20 mouse cellular contexts compared by ENCODE assay signal in the genomic region with DNA sequence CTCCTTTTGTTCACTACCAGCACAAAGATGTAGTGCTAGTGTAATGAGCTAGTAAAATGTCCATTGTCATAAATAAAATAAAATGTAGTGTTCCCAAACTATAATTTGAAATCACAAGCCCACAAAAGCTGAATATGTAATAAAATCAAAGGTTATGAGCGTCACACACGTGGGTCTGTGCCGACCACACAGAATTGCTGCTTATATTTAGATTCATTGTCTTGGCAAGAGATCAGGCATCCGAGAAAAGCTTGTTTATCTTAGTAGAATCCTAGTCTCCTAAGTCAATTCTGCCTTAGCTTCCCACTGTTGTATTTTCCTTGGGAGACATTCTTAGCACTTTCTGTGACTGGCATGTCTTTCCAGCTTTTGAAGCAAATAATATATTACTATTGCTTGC.
"Had no signal": no experiment of that assay in that cellular context is flagged by ENCODE, and none has a peak within 500 bp of the region (broad histone marks: within the 10 kb centered on the region; RNA-seq: fewer than 3 reads in every experiment).

No protein-coding gene starts in this region.

- H3K4me1 ChIP-seq: kidney, embryonic 15.5 days; liver, embryonic 13.5 days; midbrain, embryonic 12.5 days; midbrain, embryonic 15.5 days; neural tube, embryonic 12.5 days; neural tube, embryonic 15.5 days had no signal

- H3K9ac ChIP-seq: kidney, embryonic 15.5 days; liver, embryonic 13.5 days; midbrain, embryonic 12.5 days; midbrain, embryonic 15.5 days; neural tube, embryonic 12.5 days; neural tube, embryonic 15.5 days had no signal

- H3K9me3 ChIP-seq: kidney, embryonic 15.5 days; liver, embryonic 13.5 days; midbrain, embryonic 12.5 days; midbrain, embryonic 15.5 days; neural tube, embryonic 12.5 days; neural tube, embryonic 15.5 days had no signal

- H3K27ac ChIP-seq: hindbrain, postnatal 0 days; kidney, embryonic 15.5 days; left cerebral cortex, adult 2 months; liver, embryonic 13.5 days; macrophage; midbrain, embryonic 12.5 days; midbrain, embryonic 15.5 days; neural tube, embryonic 12.5 days; neural tube, embryonic 15.5 days; stomach, postnatal 0 days had no signal

- H3K4me2 ChIP-seq: kidney, embryonic 15.5 days; liver, embryonic 13.5 days; midbrain, embryonic 12.5 days; midbrain, embryonic 15.5 days; neural tube, embryonic 12.5 days; neural tube, embryonic 15.5 days had no signal

- DNase-seq: kidney, adult 8-10 months; layer of hippocampus, postnatal 36 days; liver, embryonic 13.5 days; right cerebral cortex, adult 18-20 months; right cerebral cortex, postnatal 14 days; right cerebral cortex, postnatal 4 days; thymus, adult 2 months; thymus, postnatal 14 days; thymus, postnatal 4 days had no signal

- H3K36me3 ChIP-seq: kidney, embryonic 15.5 days; liver, embryonic 13.5 days; midbrain, embryonic 12.5 days; midbrain, embryonic 15.5 days; neural tube, embryonic 15.5 days had no signal

- ATAC-seq: hindbrain, postnatal 0 days; inflammation-experienced regulatory T-cells, adult 6 months; intestine, embryonic 16.5 days; midbrain, embryonic 15.5 days had no signal

- H3K27me3 ChIP-seq: kidney, embryonic 15.5 days; liver, embryonic 13.5 days; midbrain, embryonic 12.5 days; midbrain, embryonic 15.5 days; neural tube, embryonic 12.5 days; neural tube, embryonic 15.5 days had no signal

- H3K4me3 ChIP-seq: kidney, embryonic 15.5 days; left cerebral cortex, adult 2 months; liver, embryonic 13.5 days; midbrain, embryonic 12.5 days; midbrain, embryonic 15.5 days; neural tube, embryonic 12.5 days; neural tube, embryonic 15.5 days had no signal
